Mouse (Mus musculus) c-Kit-positive CD71-positive TER-119-negative erythroid progenitor cells, embryonic 14.5 days (primary cell): Measurements from ENCODE around the gene Sprr2j-ps.

ENCODE experiments used
- DNase-seq: peaks from one replicate; pipeline ENCODE4 v3.0.0-alpha.2; 2013; ENCODE audit warnings: low read depth

Sprr2j-ps gene

DNA sequence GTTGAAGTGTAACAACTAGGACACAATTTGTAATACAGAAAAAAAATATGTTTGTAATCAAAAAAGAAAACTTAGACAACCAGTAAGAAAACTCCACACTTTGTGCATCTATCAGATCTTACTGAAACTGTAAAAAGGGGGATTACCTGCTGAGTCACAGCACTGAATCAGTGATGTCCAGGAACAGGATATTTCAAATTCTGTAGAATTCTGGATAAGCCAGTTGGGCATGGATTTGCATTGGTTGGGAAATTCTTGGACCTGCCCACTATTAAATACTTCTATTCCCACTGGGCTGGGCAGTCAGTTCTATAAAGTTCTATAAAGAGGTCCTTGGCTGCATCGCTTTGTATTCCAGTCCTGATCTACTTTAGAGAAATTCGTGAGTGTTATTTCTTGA is at the start of gene Sprr2j-ps:
Gene Sprr2j-ps, plus strand, starts transcription at position 301 of the 400 bp plus-strand sequence.
- DNase-seq: no peak

DNA sequence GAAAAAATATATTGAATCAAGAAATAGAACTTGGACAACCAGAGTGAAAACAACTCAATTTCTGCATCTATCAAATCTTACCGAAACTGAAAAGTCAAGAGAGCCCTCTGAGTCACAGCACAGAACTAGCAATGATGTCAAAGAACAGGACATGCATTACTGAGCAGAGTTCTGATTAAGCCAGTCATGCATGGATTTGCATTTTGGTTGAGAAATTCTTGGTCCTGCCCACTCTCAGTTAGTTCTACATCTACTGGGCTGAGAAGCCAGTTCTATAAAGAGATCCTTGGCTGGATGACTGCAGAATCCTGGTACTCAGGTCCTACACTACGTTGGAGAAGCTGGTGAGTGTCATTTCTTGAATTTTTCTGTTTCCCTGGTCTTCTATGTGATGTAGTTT is 44.3 kb upstream of the Sprr2j-ps start:
- no peak for DNase-seq

DNA sequence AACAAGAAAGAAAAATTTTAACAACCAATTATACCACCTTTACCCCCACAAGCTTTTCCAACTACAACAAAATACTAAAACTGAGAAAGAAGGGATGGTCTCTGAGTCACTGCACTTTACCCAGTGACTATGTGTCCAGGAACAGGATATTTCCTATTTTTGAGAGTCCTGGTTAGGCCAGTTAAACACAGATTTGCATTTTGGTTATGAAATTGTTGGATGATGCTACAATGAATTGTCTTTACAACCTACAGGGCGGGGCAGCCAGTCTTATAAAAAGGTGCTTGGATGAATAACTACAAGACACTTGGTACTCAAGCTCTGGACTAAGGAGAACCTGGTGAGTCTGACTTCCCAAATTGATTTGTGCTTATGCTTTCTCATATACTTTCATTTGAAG is 32.5 kb upstream of the Sprr2j-ps start, which contains the start of gene Sprr2h:
Gene Sprr2h, plus strand, starts transcription at position 301 of the 400 bp plus-strand sequence.
- no peak for DNase-seq

DNA sequence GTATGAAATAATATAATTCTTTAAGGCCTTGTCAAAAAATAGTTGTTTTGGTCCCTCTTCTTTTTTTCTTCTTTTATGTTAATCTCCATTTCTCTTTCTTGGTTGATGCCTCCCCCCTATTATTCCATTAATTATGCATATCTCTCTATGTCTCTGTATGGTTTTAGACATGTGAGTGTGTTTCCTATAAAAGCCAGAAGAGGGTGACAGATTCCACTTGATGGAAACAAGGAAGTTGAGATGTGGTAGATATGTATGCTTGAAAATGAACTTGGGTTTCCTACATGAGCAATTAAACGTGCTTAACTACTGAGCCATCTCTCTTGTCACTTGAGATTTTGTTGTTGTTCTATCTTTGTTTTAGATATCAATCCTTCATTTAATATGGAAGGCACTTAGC is 23.6 kb upstream of the Sprr2j-ps start:
- DNase-seq: no peak

DNA sequence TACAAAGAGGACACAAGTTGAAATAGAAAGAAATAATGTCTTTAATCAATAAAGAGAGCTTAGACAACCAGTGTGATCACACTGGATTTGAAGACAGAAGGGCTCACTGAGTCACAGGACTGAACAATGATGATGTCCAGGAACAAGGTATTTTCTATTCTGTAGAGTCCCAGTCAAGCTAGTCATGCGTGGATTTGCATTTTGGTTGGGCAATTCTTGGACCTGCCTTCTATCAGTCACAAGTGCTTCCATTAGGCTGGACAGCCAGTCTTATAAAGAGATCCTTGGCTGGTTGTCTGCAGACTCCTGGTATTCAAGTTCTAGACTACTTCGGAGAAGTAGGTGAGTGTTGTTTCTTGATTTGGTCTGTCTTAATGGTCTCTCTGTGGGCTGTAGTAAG is 10.2 kb upstream of the Sprr2j-ps start, which contains the start of gene Sprr2i:
Gene Sprr2i, plus strand, starts transcription at position 301 of the 400 bp plus-strand sequence.
- no peak for DNase-seq

DNA sequence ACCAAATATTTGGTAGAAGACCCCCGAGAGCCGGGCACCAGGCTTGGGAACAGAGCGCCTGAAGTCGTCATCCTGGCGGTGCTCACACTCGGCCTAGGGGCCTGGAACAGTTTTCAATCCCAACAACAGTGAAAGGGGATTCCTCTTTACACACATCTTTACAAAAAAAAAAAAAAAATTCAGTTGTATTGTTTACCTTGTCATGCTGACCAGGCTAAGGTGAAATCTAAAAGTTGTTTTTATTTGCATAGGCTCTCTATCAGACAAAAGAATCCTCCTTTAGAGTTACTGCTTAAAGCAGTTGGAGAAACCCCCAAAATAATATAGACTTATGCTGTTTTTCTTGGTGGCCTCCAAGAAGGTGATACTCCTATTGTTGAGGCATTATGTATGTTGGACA is 11.4 kb downstream of the Sprr2j-ps start, which contains the start of gene Gm9774:
Gene Gm9774, minus strand, starts transcription at position 101 of the 400 bp plus-strand sequence.
- DNase-seq: no peak

DNA sequence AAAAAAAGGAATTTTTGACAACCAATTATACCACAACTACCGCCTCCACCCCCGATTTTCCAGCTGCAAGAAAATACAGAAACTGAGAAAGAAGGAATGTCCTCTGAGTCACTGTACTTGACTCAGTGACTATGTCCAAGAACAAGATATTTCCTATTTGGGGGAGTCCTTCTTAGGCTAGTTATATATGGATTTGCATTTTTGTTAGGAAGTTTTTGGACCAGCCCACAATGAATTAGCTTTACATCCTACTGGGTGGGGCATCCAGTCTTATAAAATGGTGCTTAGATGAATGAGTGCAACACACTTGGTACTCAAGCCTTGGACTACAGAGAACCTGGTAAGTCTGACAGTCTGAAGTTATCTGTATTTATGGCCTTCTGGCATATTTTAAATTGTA is 14.4 kb downstream of the Sprr2j-ps start, which contains the start of gene Sprr2k:
Gene Sprr2k, plus strand, starts transcription at position 301 of the 400 bp plus-strand sequence.
- DNase-seq: no peak

DNA sequence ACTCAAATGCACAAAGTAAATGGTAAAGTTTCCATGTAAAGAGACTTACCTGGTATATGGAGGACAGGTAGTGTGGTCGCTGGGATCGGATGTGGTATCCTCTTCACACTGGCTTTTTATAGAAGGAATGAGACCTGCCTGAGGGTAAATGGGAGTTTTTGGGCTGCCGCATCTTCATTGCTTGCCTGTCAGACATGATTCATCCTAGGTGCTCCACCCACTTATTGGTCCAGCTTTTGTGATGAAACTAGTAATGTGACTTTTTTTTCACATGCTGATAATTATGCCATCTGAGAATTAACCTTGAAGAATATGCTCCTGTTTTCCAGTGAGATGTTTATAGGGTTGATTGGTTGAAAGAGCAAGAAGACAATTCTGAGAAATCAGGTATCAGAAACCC is 20.8 kb downstream of the Sprr2j-ps start, which contains the start of gene Sprr1b:
Gene Sprr1b, minus strand, starts transcription at position 101 of the 400 bp plus-strand sequence.
- DNase-seq: no peak

DNA sequence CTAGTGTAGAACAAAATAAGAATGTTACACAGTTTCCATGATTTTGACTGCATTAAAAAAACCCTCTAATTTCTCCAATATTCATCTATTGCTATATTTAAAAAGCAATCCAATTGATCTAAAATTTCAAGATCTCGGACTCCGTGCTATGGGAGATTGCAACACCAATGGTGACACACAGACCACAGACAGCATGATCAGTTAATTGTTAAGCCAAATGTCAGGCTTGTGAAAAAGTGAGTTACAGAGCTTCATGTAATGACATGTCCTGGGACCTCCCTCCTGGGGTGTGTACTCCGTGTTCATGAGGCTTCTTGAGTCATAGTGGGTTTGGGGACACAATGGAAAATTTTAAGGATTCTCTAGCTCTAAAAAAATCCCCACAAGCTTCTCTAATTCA is 22.3 kb downstream of the Sprr2j-ps start:
- no peak for DNase-seq

DNA sequence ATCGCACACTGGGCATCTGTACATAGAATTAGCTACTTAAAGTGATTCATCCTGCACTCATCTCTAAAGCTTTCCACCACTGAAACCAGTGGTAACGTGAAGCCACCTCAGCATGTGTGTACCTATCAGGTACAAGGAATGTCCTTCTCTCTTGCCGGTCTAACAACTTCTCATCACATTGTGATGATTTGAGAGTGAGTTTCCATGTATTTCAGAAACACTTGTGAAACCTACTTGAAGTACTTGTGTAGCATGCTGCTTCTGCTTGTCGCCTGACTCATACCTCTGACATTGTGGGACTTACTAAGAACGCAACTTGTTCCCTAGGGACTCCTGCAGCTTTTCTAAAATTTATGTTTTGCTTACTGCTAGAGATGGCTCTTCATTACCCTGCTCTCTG is 37.3 kb downstream of the Sprr2j-ps start:
- no peak for DNase-seq

DNA sequence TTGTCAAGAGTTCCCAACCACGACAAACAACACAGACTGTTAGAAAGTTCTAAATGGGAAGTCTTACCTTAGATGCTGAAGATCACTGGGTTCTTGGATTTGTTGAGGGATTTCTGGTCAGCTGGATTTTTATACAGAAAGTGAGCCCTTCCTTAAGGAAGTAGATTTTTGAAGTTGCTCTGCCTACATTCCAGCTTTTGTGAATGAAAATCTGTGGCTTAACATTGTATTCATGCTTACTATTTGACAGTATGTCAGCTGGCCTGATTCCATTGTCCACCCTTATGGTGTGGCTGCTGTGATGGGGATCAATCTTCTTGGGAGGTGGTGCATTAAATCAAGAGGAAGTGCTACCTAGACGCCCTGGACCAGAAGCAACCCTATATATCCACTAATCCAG is 40.7 kb downstream of the Sprr2j-ps start, which contains the start of gene Sprr3:
Gene Sprr3, minus strand, starts transcription at position 101 of the 400 bp plus-strand sequence.
- DNase-seq: no peak

DNA sequence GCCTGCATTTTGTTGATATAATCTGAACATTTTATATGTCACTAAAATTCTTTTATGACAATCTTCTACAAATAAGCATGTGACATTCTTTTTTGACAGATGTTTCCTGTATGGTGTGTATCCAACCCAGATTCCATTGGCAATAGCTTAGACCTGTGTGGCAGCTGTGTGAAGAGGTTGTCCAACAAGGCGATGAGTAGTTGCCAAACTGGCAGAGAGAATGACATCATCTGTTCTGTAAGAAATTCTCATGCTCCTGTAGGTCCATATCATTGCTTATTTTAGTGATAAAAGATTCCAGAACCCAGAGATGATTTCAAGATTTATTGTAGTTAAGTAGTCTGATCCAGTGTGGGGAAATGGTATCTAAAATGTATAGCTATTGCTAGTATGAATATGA is 48.7 kb downstream of the Sprr2j-ps start:
- no peak for DNase-seq

DNA sequence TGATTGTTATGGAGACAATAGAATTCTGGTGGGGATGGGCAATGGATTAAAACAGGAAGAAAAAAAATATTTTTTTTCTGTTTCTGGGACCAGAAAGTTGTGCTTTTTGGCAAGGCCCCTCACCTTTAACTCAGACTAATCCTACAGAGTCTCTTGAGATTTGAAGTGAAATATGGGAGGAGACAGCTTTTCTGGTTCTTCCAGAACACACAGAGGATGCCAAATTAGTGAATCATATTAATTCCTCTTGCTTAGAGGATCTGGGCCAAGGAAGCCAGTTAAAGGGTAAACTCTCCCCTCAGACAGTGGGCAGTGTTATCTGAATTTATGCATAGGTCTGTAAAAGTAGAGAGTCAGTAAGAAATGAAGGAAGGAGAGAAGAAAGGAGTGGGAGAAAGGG is 49.5 kb downstream of the Sprr2j-ps start:
- no peak for DNase-seq
